Mouse (Mus musculus): Measurements from ENCODE around the gene Mrs2. TPM values are rescaled to one million over a fixed set of nuclear protein-coding genes. Genes with fewer than 3 reads are reported as not detected.

The Mrs2 gene
- total RNA-seq, 2 experiments from 2014 or later = 45.8 to 49.0 TPM

Other genes with a start within 250 kb of the Mrs2 start
- gene BC005537, start 218.7 kb downstream of the Mrs2 start, total RNA-seq (2021) = 100 to 1,000 TPM; 136 to 147 TPM
- 100 to 1,000 TPM; 418 to 460 TPM for gene Acot13, start 188.8 kb downstream of the Mrs2 start, total RNA-seq (2021)
- gene Tdp2, start 188.7 kb downstream of the Mrs2 start, total RNA-seq (2021) = 10 to 100 TPM; 14.6 to 17.0 TPM
- not detected for gene D130043K22Rik, start 175.2 kb downstream of the Mrs2 start, total RNA-seq (2021)
- gene Aldh5a1, start 82.7 kb downstream of the Mrs2 start, total RNA-seq (2021) = 10 to 100 TPM; 23.4 to 26.5 TPM
- 1 to 10 TPM; 1.4 to 2.5 TPM for gene Gpld1, start 77.2 kb downstream of the Mrs2 start, total RNA-seq (2021)
- not detected for gene Dcdc2a, start 35.6 kb upstream of the Mrs2 start, total RNA-seq (2021)